Mouse (Mus musculus) MEL (cell line): ENCODE measurements around the gene Ccdc22. TPM values are rescaled to one million over a fixed set of nuclear protein-coding genes. Genes with fewer than 3 reads are reported as not detected.
A peak's percentile ranks its signal among the peaks of the same experiment; 100 is the strongest.

Experiments used
- DNase-seq: peaks from one replicate; pipeline ENCODE4 v3.0.0; 2011; ENCODE audit warnings: low read depth, low spot score
- H3K27ac ChIP-seq: 2 replicates; pipeline ENCODE4 v1.5.1; 2012; ENCODE audit warnings: low read depth, mild to moderate bottlenecking, control low read depth, low read length, moderate library complexity; ENCODE audit not compliant: control insufficient read depth
- H3K27me3 ChIP-seq, 2 experiments: fragments of 150-350 bp in 1 of 2; sonication (generic) in 1 of 2; 2 replicates each; pipeline ENCODE4 v1.6.1; 2012; ENCODE audit warnings: low read length in 2 of 2, mild to moderate bottlenecking in 2 of 2, improper control_type of control experiment in 1 of 2, moderate library complexity in 1 of 2; ENCODE audit not compliant: insufficient read depth in 2 of 2, control insufficient read depth in 1 of 2
- H3K36me3 ChIP-seq, 2 experiments: 2 replicates each; pipeline ENCODE4 v1.6.1; 2012 to 2014; ENCODE audit warnings: low read length in 2 of 2, improper control_type of control experiment in 1 of 2, inconsistent platforms in 1 of 2, mild to moderate bottlenecking in 1 of 2; ENCODE audit not compliant: insufficient read depth in 2 of 2, control insufficient read depth in 1 of 2
- H3K4me1 ChIP-seq, 2 experiments: fragments of 150-350 bp in 1 of 2; sonication (generic) in 1 of 2; 2 replicates each; pipeline ENCODE4 v1.6.1; 2012; ENCODE audit warnings: low read length in 2 of 2, improper control_type of control experiment in 1 of 2, mild to moderate bottlenecking in 1 of 2; ENCODE audit not compliant: insufficient read depth in 2 of 2, control insufficient read depth in 1 of 2
- H3K4me3 ChIP-seq, 2 experiments: fragments of 150-350 bp in 1 of 2; sonication (generic) in 1 of 2; 2 replicates each; pipeline ENCODE4 v1.5.1; 2012; ENCODE audit warnings: low read depth in 2 of 2, low read length in 2 of 2, mild to moderate bottlenecking in 2 of 2, moderate library complexity in 2 of 2, control low read depth in 1 of 2, improper control_type of control experiment in 1 of 2; ENCODE audit not compliant: control insufficient read depth in 1 of 2, insufficient read depth in 1 of 2
- H3K79me2 ChIP-seq: 2 replicates; pipeline ENCODE4 v1.6.1; 2012; ENCODE audit warnings: mild to moderate bottlenecking, low read length, moderate library complexity; ENCODE audit not compliant: control insufficient read depth, poor library complexity, insufficient read depth
- H3K9ac ChIP-seq: 2 replicates; pipeline ENCODE4 v1.6.1; 2012; ENCODE audit warnings: low read depth, mild to moderate bottlenecking, control low read depth, low read length, moderate library complexity; ENCODE audit not compliant: control insufficient read depth, poor library complexity, severe bottlenecking
- H3K9me3 ChIP-seq: fragments of 150-350 bp; sonication (generic); replicated peaks from 2 replicates; pipeline ENCODE4 v1.6.1; 2012; ENCODE audit warnings: mild to moderate bottlenecking, low read length, improper control_type of control experiment, moderate library complexity; ENCODE audit not compliant: insufficient read depth
- CHD2 ChIP-seq: IDR thresholded peaks from 2 replicates; pipeline ENCODE4 v1.6.1; 2011; ENCODE audit warnings: low read length, improper control_type of control experiment
- CTCF ChIP-seq, 3 experiments: IDR thresholded peaks in 2 of 3; conservative IDR thresholded peaks in 1 of 3; 2 replicates each; pipeline ENCODE4 v1.5.1; 2011 to 2012; ENCODE audit warnings: low read length in 3 of 3, low read depth in 2 of 3, mild to moderate bottlenecking in 2 of 3, improper control_type of control experiment in 1 of 3, inconsistent platforms in 1 of 3, mixed read lengths in 1 of 3, moderate library complexity in 1 of 3; ENCODE audit not compliant: control insufficient read depth in 1 of 3, insufficient read depth in 1 of 3, poor library complexity in 1 of 3, severe bottlenecking in 1 of 3
- E2F4 ChIP-seq: IDR thresholded peaks from 2 replicates; pipeline ENCODE4 v1.6.1; 2011; ENCODE audit warnings: low read depth, low read length, improper control_type of control experiment, borderline replicate concordance
- ELF1 ChIP-seq: IDR thresholded peaks from 2 replicates; pipeline ENCODE4 v1.6.1; 2014; ENCODE audit warnings: low read depth, mild to moderate bottlenecking, inconsistent platforms, low read length, improper control_type of control experiment, moderate library complexity
- EP300 ChIP-seq, 2 experiments: IDR thresholded peaks; 2 replicates each; pipeline ENCODE4 v1.6.1; 2011; ENCODE audit warnings: improper control_type of control experiment in 2 of 2, low read length in 2 of 2, low read depth in 1 of 2, mild to moderate bottlenecking in 1 of 2
- ETS1 ChIP-seq: IDR thresholded peaks from 2 replicates; pipeline ENCODE4 v1.6.1; 2012; ENCODE audit warnings: low read depth, mild to moderate bottlenecking, inconsistent platforms, low read length, improper control_type of control experiment, moderate library complexity
- GABPA ChIP-seq: IDR thresholded peaks from 2 replicates; pipeline ENCODE4 v1.6.1; 2012; ENCODE audit warnings: low read depth, mild to moderate bottlenecking, inconsistent platforms, low read length, improper control_type of control experiment, moderate library complexity
- GATA1 ChIP-seq: IDR thresholded peaks from 2 replicates; pipeline ENCODE4 v1.6.1; 2011; ENCODE audit warnings: low read depth, low read length, improper control_type of control experiment
- HCFC1 ChIP-seq: IDR thresholded peaks from 2 replicates; pipeline ENCODE4 v1.6.1; 2012; ENCODE audit warnings: low read depth, mild to moderate bottlenecking, inconsistent platforms, low read length, improper control_type of control experiment, moderate library complexity
- JUND ChIP-seq: IDR thresholded peaks from 2 replicates; pipeline ENCODE4 v1.6.1; 2011; ENCODE audit warnings: low read depth, mild to moderate bottlenecking, improper control_type of control experiment, low read length
- KAT2A ChIP-seq: conservative IDR thresholded peaks from 2 replicates; pipeline ENCODE4 v1.6.1; 2012; ENCODE audit warnings: low read depth, low read length, improper control_type of control experiment, inconsistent platforms
- MAX ChIP-seq: IDR thresholded peaks from 2 replicates; pipeline ENCODE4 v1.6.1; 2011; ENCODE audit warnings: low read length, improper control_type of control experiment
- MAZ ChIP-seq: IDR thresholded peaks from 2 replicates; pipeline ENCODE4 v1.6.1; 2012; ENCODE audit warnings: low read depth, mild to moderate bottlenecking, inconsistent platforms, low read length, improper control_type of control experiment
- MEF2A ChIP-seq: IDR thresholded peaks from 2 replicates; pipeline ENCODE4 v1.6.1; 2014; ENCODE audit warnings: low read depth, mild to moderate bottlenecking, inconsistent platforms, low read length, improper control_type of control experiment; ENCODE audit not compliant: poor library complexity, insufficient replicate concordance, severe bottlenecking; ENCODE audit errors: extremely low read depth
- MXI1 ChIP-seq: IDR thresholded peaks from 2 replicates; pipeline ENCODE4 v1.6.1; 2011; ENCODE audit warnings: mild to moderate bottlenecking, low read depth, low read length, improper control_type of control experiment
- MYC ChIP-seq: IDR thresholded peaks from 2 replicates; pipeline ENCODE4 v1.6.1; 2011; ENCODE audit warnings: low read depth, mild to moderate bottlenecking, low read length, improper control_type of control experiment, moderate library complexity
- NELFE ChIP-seq: IDR thresholded peaks from 2 replicates; pipeline ENCODE4 v1.6.1; 2011; ENCODE audit warnings: low read depth, low read length, improper control_type of control experiment
- NRF1 ChIP-seq: IDR thresholded peaks from 2 replicates; pipeline ENCODE4 v1.6.1; 2014; ENCODE audit warnings: low read depth, mild to moderate bottlenecking, inconsistent platforms, low read length, improper control_type of control experiment, moderate library complexity; ENCODE audit not compliant: poor library complexity, insufficient read depth, severe bottlenecking
- POLR2A ChIP-seq, 2 experiments: IDR thresholded peaks; 2 replicates each; pipeline ENCODE4 v1.6.1; 2011 to 2012; ENCODE audit warnings: low read length in 2 of 2, mild to moderate bottlenecking in 2 of 2, control low read depth in 1 of 2, improper control_type of control experiment in 1 of 2, low read depth in 1 of 2, moderate library complexity in 1 of 2; ENCODE audit not compliant: control insufficient read depth in 1 of 2, insufficient read depth in 1 of 2, poor library complexity in 1 of 2
- POLR2AphosphoS2 ChIP-seq: IDR thresholded peaks from 2 replicates; pipeline ENCODE4 v1.6.1; 2011; ENCODE audit warnings: low read length, improper control_type of control experiment
- POLR2AphosphoS5 ChIP-seq: IDR thresholded peaks from 2 replicates; pipeline ENCODE4 v1.6.1; 2012; ENCODE audit warnings: low read depth, borderline replicate concordance, mild to moderate bottlenecking, inconsistent platforms, low read length, moderate library complexity, mixed read lengths
- RAD21 ChIP-seq: IDR thresholded peaks from 2 replicates; pipeline ENCODE4 v1.6.1; 2011; ENCODE audit warnings: mild to moderate bottlenecking, low read depth, low read length, improper control_type of control experiment
- RCOR1 ChIP-seq: IDR thresholded peaks from 2 replicates; pipeline ENCODE4 v1.6.1; 2012; ENCODE audit warnings: low read depth, mild to moderate bottlenecking, inconsistent platforms, low read length, improper control_type of control experiment
- SIN3A ChIP-seq: IDR thresholded peaks from 2 replicates; pipeline ENCODE4 v1.6.1; 2012; ENCODE audit warnings: low read length, improper control_type of control experiment, inconsistent platforms
- SMC3 ChIP-seq: IDR thresholded peaks from 2 replicates; pipeline ENCODE4 v1.6.1; 2011; ENCODE audit warnings: low read depth, low read length, improper control_type of control experiment
- TAL1 ChIP-seq: IDR thresholded peaks from 2 replicates; pipeline ENCODE4 v1.6.1; 2012; ENCODE audit warnings: mild to moderate bottlenecking, inconsistent platforms, low read length, moderate library complexity, mixed read lengths
- TBP ChIP-seq: IDR thresholded peaks from 2 replicates; pipeline ENCODE4 v1.8.0; 2011; ENCODE audit warnings: low read depth, low read length, improper control_type of control experiment
- TCF12 ChIP-seq: IDR thresholded peaks from 2 replicates; pipeline ENCODE4 v1.6.1; 2014; ENCODE audit warnings: low read depth, mild to moderate bottlenecking, inconsistent platforms, low read length, improper control_type of control experiment, moderate library complexity
- UBTF ChIP-seq: IDR thresholded peaks from 2 replicates; pipeline ENCODE4 v1.6.1; 2012; ENCODE audit warnings: low read depth, mild to moderate bottlenecking, inconsistent platforms, low read length, improper control_type of control experiment, moderate library complexity, borderline replicate concordance; ENCODE audit not compliant: insufficient read depth
- USF1 ChIP-seq: IDR thresholded peaks from 2 replicates; pipeline ENCODE4 v1.6.1; 2014; ENCODE audit warnings: low read depth, mild to moderate bottlenecking, inconsistent platforms, low read length, improper control_type of control experiment, moderate library complexity
- USF2 ChIP-seq, 2 experiments: IDR thresholded peaks; 2 replicates each; pipeline ENCODE4 v1.6.1; 2011 to 2012; ENCODE audit warnings: improper control_type of control experiment in 2 of 2, low read length in 2 of 2, borderline replicate concordance in 1 of 2, inconsistent platforms in 1 of 2, low read depth in 1 of 2, mild to moderate bottlenecking in 1 of 2; ENCODE audit not compliant: insufficient read depth in 1 of 2
- ZC3H11A ChIP-seq: IDR thresholded peaks from 2 replicates; pipeline ENCODE4 v1.6.1; 2012; ENCODE audit warnings: low read depth, mild to moderate bottlenecking, inconsistent platforms, low read length, improper control_type of control experiment
- ZKSCAN1 ChIP-seq: IDR thresholded peaks from 2 replicates; pipeline ENCODE4 v1.6.1; 2012; ENCODE audit warnings: low read depth, mild to moderate bottlenecking, inconsistent platforms, low read length, improper control_type of control experiment, moderate library complexity
- ZMIZ1 ChIP-seq: IDR thresholded peaks from 2 replicates; pipeline ENCODE4 v1.6.1; 2012; ENCODE audit warnings: low read depth, mild to moderate bottlenecking, inconsistent platforms, low read length, improper control_type of control experiment, moderate library complexity
- ZNF384 ChIP-seq: IDR thresholded peaks from 2 replicates; pipeline ENCODE4 v1.6.1; 2012; ENCODE audit warnings: low read depth, mild to moderate bottlenecking, inconsistent platforms, low read length, improper control_type of control experiment
- polyA plus RNA-seq, 2 experiments: library from polyadenylated mRNA; stranded (reverse) in 1 of 2; unstranded in 1 of 2; fragments of >175 nt in 1 of 2; fragments of >200 nt in 1 of 2; gene quantifications; 2 replicates each; pipeline versions ENCODE4 v1.2.1 to v1.2.4; 2012; ENCODE audit warnings: low replicate concordance in 2 of 2, low read depth in 1 of 2; ENCODE audit not compliant: insufficient read length in 2 of 2, insufficient read depth in 1 of 2, missing spikeins in 1 of 2
- total RNA-seq: library from RNA; depleted of rRNA; stranded (reverse); fragments of 300-350 nt; gene quantifications from 2 replicates; pipeline ENCODE4 v1.2.3, GENCODE M21; 2012

Ccdc22 gene
- total and polyA plus RNA-seq, 3 experiments: 36.1 to 37.9 TPM; not detected in 1

DNA sequence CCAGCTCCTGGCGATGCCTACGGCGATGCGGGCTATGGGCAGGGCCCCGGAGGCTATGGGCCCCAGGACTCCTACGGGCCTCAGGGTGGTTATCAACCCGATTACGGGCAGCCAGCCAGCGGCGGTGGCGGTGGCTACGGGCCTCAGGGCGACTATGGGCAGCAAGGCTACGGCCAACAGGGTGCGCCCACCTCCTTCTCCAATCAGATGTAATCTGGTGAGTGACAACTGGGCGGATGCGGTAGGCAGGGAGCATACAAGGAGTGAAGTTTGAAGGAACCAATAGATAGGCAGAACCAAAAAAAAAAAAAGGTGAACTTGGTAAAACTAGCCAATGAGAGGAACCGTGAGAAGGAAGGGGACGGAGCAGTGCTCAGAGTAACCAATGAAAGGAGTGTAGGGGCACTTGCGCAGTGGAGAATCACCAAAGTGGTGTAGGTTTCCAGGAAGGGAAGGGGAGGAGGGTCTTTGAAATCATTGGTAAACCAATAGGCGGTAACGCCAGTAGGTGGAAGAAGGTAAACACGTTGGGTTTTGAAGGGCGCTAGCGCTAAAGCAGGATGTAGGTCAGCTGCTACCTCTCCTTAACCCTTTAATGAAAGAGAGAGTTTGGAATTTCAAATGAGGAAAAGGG is 43.5 kb upstream of the Ccdc22 start:
- DNase-seq: peak; percentile 99
- peak overlapping the region; percentile 80 for H3K27ac ChIP-seq
- TF ChIP-seq POLR2AphosphoS2 (peak; percentile 96), GABPA (no peak), JUND (no peak), USF2 (IDR thresholded peaks at IDR 0.05; ENCODE audit: borderline replicate concordance in 1 of 2, insufficient read depth in 1 of 2, low read depth in 1 of 2, low read length in 2 of 2) (no peak), TBP (peak; percentile 87), ZC3H11A (no peak), EP300 (IDR thresholded peaks at IDR 0.05; ENCODE audit: low read depth in 1 of 2, low read length in 2 of 2) (no peak; a peak in 1 of 4 replicates), NRF1 (peak; percentile 98), MAZ (peak; percentile 57; the same call in 1 of the 2 replicates), MAX (peak; percentile 75), CTCF (IDR thresholded peaks at IDR 0.05 in 2 of 3, conservative IDR thresholded peaks at IDR 0.05 in 1 of 3; ENCODE audit: control insufficient read depth in 1 of 3, insufficient read depth in 1 of 3, low read depth in 2 of 3, low read length in 3 of 3, poor library complexity in 1 of 3, severe bottlenecking in 1 of 3) (peak in 2 of 3 experiments; percentile 29 to 31; a peak in 3 of 6 replicates), POLR2AphosphoS5 (no peak), ELF1 (peak; percentile 94), ZMIZ1 (peak; percentile 64; the same call in 1 of the 2 replicates), RAD21 (no peak), CHD2 (peak; percentile 92), HCFC1 (peak; percentile 88), SMC3 (peak; percentile 30; the same call in 1 of the 2 replicates), NELFE (peak; percentile 86), MEF2A (no peak), E2F4 (no peak), POLR2A (IDR thresholded peaks at IDR 0.05; ENCODE audit: control insufficient read depth in 1 of 2, insufficient read depth in 1 of 2, low read depth in 1 of 2, low read length in 2 of 2, poor library complexity in 1 of 2) (peak; percentile 63 to 84), USF1 (0 out of 2 replicates have a peak, but pooled peaks have one; percentile 7), TAL1 (no peak), RCOR1 (no peak), SIN3A (peak; percentile 97), TCF12 (peak; percentile 27; the same call in 1 of the 2 replicates), ZKSCAN1 (peak; percentile 80; the same call in 1 of the 2 replicates), ZNF384 (peak; percentile 100), GATA1 (peak; percentile 68), MYC (peak; percentile 84), MXI1 (peak; percentile 83), ETS1 (peak; percentile 46; the same call in 1 of the 2 replicates), UBTF (0 out of 2 replicates have a peak, but pooled peaks have one; percentile 21), KAT2A (peak; percentile 69)
- H3K36me3 ChIP-seq: peaks cover 0 to 3% of the 10 kb centered on the region in 2 experiments; a peak in 2 of 4 replicates
- H3K4me3 ChIP-seq: peak overlapping the region; percentile 68 to 80
- H3K9me3 ChIP-seq: no peaks in the 10 kb centered on the region
- H3K4me1 ChIP-seq: peaks cover 0 to 9% of the 10 kb centered on the region in 2 experiments; a peak in 2 of 4 replicates
- H3K79me2 ChIP-seq: peaks cover 4% of the 10 kb centered on the region; the same call in 1 of the 2 replicates
- peak overlapping the region; percentile 92 for H3K9ac ChIP-seq
- H3K27me3 ChIP-seq: no peaks in the 10 kb centered on the region
